Mouse (Mus musculus) G1E-ER4 (cell line): ENCODE results near the gene Etv6. TPM values are rescaled to one million over a fixed set of nuclear protein-coding genes. Genes with fewer than 3 reads are reported as not detected.

ENCODE experiments used
- GATA1 ChIP-seq: IDR thresholded peaks from one replicate; pipeline ENCODE4 v1.8.0; 2012; ENCODE audit warnings: low read length, inconsistent platforms
- polyA plus RNA-seq: library from polyadenylated mRNA; stranded (reverse); fragments of >175 nt; gene quantifications from 2 replicates; pipeline ENCODE4 v1.2.3, GENCODE M21; 2012

The Etv6 gene
- polyA plus RNA-seq, 1 experiment: 103 TPM

GRCm38 (mm10) chr6:134134821-134135323 is 99.4 kb downstream of the Etv6 start:
- no peak for TF ChIP-seq GATA1

DNA sequence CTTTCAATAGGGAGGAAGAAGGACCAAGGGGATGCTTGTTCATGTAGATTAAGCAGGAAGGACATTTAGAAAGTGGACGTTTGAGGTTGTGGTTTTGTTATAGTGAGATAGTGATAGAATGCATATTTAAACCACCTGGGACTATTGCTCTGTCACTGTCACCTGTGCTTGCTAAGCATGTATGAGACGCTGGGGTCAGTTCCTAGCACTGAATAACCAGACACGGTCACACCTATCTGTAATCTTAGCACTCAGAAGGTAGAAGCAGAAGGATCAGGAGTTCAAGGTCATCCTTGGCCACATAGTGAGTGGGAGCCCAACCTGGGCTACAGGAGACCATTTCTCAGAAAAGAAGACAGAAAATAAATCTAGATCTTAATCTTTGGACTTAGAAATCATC is 100.8 kb downstream of the Etv6 start:
- no peak for TF ChIP-seq GATA1

DNA sequence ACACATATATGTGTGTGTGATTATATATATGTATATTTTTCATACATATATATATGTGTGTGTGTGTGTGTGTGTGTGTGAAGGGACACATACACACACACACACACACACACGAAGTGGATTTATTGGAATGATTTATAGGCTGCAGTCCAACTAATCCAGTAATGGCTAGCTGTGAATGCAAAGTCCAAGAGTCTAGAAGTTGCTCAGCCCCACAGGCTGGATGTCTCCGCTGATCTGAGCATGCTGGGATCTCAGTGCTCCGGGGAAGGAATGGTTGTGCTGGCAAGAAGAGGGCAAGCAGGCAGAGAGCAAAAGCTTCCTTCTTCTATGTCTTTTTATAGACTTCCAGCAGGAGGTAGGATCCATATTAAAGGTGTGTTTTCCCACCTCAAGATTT is 103.9 kb downstream of the Etv6 start:
- no peak for TF ChIP-seq GATA1

DNA sequence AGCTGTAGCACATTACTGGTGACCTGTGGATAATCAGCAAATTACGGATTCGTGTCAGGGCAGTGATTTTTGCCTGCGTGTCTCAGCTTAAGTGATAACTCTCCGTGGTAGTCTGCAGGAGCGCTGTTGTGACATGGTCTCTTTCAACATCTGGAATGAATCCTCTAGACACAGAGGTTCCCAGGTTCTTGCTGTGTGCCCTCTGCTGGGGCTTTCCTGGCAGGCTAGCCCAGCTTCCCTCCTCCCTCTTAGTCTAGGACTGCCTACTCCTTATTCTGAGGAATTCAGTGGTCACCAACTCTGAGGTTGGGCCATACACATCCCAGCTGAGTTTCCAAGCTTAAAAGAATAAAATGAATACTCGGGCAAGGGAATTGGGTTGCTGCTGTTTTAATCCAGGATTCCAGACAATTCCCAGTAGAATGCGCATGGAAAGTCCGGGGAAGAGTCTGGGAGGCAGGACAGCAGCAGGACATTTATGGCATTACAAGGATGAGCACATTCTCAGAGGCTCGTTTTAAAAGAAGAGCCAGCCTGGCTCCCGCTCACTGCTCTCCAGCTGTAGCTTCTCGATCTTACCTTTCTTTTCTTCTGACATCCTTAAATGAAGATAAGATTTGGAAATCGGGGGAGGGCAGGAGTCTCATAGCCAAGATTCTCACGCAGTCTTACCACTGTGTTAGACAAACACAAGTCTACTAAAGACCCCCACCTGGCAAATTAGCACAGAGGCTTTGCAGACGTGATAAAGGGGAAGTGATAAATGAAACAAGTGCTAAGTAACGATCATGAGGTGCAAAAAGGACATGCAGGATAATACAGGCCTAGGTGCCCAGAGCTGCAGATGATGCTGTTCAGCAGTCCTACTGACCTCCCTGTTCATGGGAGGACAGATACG is 105.5 kb downstream of the Etv6 start:
- no peak for TF ChIP-seq GATA1

- no peak for TF ChIP-seq GATA1
These were observed 106.2 kb downstream of the Etv6 start for GRCm38 (mm10) chr6:134141616-134142165.

GRCm38 (mm10) chr6:134142700-134143099 is 107.2 kb downstream of the Etv6 start:
- TF ChIP-seq GATA1: no peak

GRCm38 (mm10) chr6:134143649-134144097 is 108.2 kb downstream of the Etv6 start:
- TF ChIP-seq GATA1: no peak

DNA sequence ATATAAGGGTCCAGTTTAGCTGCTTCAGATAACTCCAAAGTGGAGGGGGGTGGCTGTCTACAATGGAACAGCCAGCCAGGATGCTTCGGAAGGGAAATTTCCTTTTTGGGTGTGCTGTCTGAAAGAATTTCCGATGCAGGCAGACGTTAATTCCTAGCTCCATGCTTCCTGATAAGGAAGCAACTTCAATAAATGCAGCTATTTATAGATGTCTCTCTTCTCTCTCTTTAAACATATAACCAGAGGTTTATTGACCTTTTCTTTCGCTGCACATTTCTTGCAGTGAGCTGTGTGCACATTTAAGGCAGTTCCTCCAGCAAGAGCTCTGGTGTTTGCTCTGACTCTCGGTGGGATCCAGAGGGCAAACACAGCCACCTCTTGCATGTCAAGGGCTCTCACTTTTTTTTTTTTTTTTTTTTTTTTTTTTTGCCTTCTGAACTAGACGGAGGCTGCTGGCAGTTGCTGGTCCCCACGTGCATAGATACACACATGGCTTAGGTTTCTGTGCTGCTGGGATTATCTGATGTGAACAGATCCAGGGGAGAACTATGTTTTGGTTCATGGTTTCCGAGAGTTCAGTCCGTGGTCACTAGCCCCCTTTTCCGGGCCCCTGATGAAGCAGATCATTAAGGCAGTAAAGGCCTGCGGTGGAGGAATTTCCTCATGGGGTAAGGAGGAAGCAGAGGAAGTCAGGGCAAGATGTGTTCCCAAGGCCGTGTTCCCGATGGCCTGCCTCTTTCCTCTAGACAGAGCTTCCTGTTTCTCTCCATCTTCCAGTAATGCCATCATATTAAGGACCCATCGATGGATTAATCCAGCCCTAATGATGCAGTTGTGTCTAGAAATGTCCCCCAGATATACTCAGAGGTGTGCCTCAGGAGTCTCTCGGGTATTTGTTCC is 109.0 kb downstream of the Etv6 start:
- TF ChIP-seq GATA1: no peak

- TF ChIP-seq GATA1: no peak
These were observed 112.3 kb downstream of the Etv6 start for GRCm38 (mm10) chr6:134147596-134148442.

DNA sequence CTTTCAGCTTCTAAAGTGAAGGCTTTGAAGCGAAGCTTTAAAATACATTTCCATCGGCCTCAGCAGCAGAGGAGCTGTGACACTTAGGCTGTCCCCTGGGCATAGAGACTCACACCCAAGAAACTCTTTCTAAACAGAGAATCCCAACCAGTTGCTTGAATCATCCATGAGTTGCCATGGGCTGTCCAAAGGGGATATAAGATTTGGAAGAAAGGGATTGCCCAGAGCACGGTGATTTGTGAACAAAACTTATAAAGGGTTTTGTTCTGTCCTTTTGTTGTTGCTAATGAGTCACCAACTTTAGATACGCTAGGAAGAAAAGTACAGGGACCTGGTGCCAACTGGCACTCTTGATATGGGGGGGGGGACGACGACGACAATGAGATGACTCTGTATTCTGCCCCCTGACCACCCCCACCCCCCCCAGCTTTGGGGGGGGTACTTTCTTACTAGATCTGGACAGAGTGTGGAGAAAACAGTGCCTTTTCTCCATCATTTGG is 113.0 kb downstream of the Etv6 start:
- TF ChIP-seq GATA1: no peak

DNA sequence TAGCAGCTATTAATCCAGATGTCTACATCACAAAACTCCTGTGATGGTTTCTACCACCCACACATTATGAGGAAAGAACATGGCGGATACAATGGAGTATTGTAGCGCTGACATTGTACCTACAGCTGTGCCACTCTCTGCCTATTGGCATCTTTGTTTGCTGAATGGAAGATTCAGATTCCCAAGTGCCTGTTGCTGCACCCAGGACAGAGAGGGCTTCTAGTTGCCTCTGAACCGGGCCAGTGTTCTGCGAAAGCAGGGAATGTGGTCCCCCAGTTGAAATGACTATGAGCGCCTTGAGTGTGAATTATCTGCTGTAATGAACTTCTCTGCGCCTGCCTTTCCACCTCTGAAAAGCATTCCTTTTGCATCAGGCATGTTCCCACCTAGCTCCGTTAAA is 114.1 kb downstream of the Etv6 start:
- TF ChIP-seq GATA1: no peak

- TF ChIP-seq GATA1: no peak
These were observed 115.7 kb downstream of the Etv6 start for GRCm38 (mm10) chr6:134151022-134151680.

- no peak for TF ChIP-seq GATA1
These were observed 116.5 kb downstream of the Etv6 start for GRCm38 (mm10) chr6:134151853-134152505.

DNA sequence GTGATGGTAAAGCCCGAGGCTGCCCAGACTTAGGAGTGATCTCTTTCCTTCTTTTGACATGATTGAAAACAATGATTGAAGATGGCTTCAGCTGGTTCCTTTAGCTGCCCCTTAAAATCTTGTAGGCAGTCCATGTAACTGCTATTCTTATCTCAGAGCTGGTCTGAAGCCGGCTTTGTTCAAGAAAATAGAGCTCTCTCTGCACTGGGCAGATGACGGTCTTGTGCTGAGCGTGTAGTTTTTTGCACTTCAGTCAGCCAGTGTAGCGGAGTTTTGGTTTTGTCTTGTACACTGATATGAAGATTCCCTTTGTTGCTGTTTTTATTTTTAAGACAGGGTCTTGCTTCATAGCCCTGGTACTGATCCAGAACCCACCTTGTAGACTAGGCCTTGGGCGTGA is 117.0 kb downstream of the Etv6 start:
- no peak for TF ChIP-seq GATA1
